Mouse (Mus musculus): Measurements from ENCODE around the gene Scarb1. TPM values are rescaled to one million over a fixed set of nuclear protein-coding genes. Genes with fewer than 3 reads are reported as not detected.
A peak's percentile ranks its signal among the peaks of the same experiment; 100 is the strongest.

The Scarb1 gene
- polyA plus RNA-seq, 1 experiment from 2014 or later: 36.7 TPM

GRCm38 (mm10) chr5:125306372-125306771, 34.5 kb downstream of the Scarb1 start:
- peak; percentile 13 for DNase-seq (ENCODE audit: low spot score)

DNA sequence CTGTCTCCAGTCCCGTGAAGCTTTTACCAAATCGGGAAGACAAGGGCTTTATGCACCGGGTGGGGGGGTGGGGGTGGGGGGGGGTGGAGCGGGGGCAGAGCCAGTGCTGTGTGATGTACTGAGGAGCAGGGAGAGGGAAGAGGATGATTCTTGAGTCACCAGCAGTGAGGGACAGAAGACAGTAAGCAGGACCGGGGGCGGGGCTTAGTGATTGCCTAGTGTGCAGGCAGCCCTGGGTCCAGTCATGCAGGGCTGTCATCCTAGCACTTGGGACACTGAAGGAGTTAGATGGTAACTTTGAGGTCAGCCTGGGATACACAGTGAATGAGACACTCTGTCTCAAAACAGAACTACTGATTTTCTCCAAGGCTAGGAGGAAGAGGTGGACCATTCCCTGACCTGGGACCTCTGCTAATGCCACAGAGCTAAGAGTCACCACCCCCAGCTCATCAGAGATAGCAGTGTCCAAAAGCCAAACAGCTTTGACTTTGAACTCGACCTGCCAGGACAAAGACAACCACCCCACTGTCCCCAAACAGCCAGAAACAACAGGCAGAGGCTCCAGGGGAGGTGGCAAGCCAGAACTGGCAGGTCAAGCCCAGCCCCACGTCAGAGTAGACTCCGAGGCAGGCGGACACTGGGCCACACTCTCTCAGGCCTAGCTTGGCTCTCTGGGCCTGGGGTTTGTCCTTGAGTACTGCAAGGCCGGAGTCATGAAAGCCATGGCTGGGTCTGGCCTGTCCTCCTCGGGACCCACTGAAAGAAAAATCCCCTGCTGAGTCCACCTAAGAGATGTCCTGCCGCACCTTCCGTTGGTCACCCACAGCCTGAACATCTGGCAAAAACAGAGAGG, 35.4 kb downstream of the Scarb1 start:
- DNase-seq (ENCODE audit: low spot score): no peak

DNA sequence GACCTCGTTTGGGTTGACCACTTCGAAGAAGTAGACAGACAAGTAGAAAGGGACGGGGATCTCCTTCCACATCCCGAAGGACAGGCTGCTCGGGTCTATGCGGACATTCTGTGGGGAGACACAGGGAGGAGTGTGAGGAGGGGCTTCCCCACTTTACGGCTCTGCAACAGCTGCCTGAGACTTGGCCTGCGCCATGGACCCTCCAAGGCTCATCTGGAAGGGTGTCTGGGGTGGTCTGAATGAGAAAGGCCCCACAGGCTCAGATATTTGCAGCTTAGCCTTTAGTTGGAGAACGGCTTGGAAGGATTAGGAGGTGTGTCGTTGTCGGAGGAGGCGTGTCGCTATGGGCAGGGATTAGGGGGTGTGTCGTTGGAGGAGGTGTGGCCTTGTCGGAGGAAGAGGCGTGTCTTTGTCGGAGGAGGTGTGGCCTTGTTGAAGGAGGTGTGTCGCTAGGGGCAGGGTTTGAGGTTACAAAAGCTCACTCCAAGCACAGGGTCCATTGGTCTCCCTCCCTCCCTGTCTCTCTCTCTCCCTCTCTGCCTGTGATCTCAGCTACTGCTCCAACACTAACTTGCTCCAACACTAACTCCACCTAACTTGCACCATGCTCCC, 36.5 kb downstream of the Scarb1 start:
- DNase-seq (ENCODE audit: low spot score): no peak

DNA sequence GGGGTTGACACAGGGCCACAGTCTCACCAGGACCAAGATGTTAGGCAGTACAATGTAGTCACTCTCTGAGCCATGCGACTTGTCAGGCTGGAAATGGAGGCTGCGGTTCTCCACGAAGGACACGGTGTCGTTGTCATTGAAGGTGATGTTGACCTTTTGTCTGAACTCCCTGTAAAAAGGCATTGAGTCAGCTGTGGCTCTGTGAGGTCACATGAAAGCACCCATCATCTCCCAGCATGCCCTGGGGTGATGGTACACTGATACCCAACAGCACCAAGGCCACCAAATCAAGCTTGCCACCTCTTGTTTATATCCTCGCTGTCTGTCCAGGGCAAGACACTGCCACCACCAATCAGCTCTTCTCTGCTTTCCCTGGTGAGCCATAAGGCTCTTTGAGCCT, 37.8 kb downstream of the Scarb1 start:
- no peak for DNase-seq (ENCODE audit: low spot score)

- DNase-seq (ENCODE audit: low spot score): no peak
Measured at GRCm38 (mm10) chr5:125298234-125298633, 42.7 kb downstream of the Scarb1 start.

- no peak for DNase-seq (ENCODE audit: low spot score)
Measured at GRCm38 (mm10) chr5:125297171-125297570, 43.7 kb downstream of the Scarb1 start.

DNA sequence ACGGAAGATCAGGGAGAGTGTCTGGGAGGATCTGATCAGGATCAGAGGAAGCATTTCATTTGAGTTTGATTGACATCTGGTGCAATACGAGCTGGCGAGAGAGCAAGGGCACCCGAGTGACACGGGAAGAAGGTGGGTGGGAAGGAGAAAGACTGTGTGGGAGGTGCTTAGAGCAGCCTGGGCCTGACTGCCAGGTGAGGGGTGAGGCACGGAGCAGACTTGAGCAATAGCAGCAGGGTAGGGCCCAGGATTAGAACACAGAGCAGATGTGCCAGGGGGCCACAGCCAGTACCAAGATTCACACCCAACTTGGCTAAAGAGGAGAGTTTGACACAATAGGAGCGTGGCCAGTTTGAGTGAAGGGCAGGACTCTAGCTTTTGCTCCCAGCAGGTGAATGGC, 47.9 kb downstream of the Scarb1 start:
- DNase-seq (ENCODE audit: low spot score): no peak

GRCm38 (mm10) chr5:125291895-125292294, 49.0 kb downstream of the Scarb1 start:
- no peak for DNase-seq (ENCODE audit: low spot score)

DNA sequence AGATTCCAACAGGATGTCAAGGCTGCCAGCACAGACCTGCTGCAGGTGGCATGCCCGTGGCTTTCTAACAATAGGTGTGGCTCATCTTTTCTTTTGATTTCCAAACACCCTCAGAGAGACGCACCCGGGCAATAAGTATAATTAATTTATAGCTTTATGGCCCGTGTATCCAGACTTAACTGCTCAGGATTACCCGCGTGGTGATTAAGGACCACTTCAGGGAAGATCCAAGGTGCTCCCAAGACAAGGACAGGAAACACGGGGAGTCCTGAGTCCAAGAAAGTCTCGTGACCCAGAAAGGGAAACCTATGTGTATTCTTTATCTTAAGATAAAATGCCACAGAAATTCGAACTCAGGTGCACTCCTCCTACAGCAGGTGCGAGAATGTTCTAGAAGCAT, 49.5 kb downstream of the Scarb1 start:
- DNase-seq (ENCODE audit: low spot score): no peak

DNA sequence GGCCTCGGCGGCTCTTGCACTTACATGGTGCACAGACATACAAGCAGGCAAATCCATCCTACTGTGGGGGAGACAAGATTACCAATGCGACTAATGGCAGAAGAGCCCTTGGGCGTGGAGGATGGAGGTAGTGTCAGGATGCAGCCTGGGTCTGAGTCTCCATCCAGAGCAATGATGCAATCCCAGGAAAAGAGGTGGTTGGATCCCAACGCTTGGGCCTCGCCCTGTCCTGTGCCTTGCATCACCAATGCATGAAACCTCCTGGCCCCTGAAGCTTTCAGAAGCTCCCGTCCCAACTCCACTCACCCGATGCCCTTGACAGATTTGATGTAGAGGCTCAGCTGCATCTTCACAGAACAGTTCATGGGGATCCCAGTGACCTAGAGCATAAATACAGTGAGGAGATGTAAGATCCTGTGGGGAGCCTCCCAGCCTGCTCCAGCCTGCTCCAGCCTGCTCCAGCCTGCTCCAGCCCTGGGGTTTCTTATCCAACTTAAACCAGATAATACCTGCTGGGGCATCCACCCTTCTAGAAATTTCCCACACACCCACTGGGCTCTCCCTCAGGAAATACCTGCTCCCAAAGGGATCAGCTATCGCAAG, 53.7 kb downstream of the Scarb1 start:
- no peak for DNase-seq (ENCODE audit: low spot score)

- DNase-seq (ENCODE audit: low spot score): no peak
Measured at GRCm38 (mm10) chr5:125286090-125286489, 54.8 kb downstream of the Scarb1 start.

- DNase-seq (ENCODE audit: low spot score): no peak
Measured at GRCm38 (mm10) chr5:125283748-125284640, 56.9 kb downstream of the Scarb1 start.

DNA sequence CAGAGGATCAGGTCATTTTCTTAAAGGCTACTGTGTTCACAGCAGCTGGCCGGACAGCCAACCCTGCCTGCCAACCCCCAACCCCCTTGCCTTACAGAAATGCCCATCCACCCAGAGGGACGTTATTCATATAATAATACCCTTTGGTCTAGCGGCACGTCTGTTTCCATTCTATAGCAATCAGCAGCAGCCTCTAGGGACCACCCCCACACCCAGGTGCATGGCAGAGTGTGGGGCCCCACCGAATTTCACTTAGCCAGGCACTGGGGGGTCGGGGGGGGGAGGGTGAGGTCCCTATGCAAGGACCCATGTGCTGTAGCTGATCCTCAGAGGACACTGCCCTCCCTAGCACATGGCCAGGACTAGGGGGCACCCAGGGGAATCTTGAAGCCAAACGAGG, 61.7 kb downstream of the Scarb1 start:
- no peak for DNase-seq (ENCODE audit: low spot score)

DNA sequence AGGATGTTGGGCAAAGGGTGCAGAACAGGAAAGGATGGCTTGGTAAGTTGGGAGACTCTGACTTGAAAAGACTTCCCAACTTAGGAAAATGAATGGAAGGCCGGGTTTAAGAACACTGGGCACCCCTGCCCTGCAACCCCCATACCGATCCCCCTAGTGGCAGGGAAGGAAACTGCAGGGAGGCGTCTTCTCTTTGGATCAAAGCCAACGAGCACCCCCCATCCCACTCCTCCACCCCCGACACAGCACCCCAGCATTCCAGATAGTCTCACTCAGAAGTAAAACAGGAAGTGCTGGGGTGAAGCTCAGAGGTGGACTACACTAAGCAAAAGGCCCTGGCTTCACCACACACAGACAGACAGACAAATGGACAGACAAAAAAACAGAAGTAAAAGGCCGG, 62.6 kb downstream of the Scarb1 start:
- peak; percentile 51 for DNase-seq (ENCODE audit: low spot score)

- DNase-seq (ENCODE audit: low spot score): no peak
Measured at GRCm38 (mm10) chr5:125277313-125277712, 63.6 kb downstream of the Scarb1 start.

GRCm38 (mm10) chr5:125276765-125277164, 64.1 kb downstream of the Scarb1 start:
- no peak for DNase-seq (ENCODE audit: low spot score)

DNA sequence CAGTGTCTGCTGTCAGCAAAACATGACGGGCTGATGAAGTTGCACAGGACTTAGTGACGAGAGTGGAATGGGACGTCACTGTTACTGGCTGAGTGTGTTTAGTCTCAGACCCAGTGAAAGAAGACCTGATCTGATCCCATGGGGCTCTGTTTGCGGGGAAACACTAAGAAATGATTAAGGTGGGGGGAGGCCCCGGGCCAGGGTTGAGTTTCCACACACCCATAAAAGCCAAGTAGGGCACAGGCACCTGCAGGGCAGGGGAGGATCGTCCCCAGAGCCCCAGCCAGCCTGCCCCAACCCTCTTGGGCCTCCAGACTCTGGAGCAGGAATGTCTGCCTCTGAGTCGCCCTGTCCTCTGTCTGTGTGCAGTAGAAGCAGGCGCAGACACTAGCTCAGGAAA, 65.6 kb downstream of the Scarb1 start:
- no peak for DNase-seq (ENCODE audit: low spot score)

DNA sequence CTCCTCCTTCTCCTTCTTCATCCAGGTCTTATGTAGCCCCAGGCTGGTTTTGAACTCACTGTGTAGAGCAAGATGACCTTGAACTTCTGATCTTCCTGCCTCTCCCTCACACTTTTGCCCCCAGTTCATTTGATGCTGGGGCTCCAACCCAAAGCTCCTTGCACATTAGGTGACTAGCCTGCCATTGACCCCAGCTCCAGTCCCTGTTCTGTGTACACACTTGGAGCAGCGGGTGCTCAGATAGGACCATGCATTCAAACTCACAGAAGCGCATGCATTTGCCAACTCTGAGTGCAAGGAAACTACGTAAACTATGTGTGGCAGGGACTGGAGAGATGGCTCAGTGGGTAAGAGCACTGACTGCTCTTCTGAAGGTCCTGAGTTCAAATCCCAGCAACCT, 66.1 kb downstream of the Scarb1 start:
- DNase-seq (ENCODE audit: low spot score): no peak

- no peak for DNase-seq (ENCODE audit: low spot score)
Measured at GRCm38 (mm10) chr5:125274182-125274581, 66.7 kb downstream of the Scarb1 start.

DNA sequence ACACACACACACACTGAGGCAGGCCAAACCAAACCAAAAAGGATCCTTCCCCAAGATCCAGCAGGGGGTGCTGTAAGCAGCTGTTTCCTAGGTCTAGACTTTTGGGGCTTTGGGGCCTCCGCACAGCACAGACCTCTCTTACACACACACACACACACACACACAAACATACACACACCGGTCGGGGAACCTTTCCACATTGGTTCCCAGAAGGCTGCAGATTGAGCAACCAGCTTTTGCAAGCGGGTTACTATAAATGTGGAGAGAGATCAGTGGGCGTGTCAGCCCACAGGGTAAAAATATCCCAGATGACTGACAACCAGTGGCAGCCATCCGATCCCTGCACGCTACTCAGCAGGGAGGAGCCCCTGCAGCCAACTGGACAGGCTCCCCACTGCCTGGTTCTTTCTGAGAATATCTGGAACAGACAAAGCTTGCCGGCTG, 67.2 kb downstream of the Scarb1 start:
- peak; percentile 63 for DNase-seq (ENCODE audit: low spot score)

DNA sequence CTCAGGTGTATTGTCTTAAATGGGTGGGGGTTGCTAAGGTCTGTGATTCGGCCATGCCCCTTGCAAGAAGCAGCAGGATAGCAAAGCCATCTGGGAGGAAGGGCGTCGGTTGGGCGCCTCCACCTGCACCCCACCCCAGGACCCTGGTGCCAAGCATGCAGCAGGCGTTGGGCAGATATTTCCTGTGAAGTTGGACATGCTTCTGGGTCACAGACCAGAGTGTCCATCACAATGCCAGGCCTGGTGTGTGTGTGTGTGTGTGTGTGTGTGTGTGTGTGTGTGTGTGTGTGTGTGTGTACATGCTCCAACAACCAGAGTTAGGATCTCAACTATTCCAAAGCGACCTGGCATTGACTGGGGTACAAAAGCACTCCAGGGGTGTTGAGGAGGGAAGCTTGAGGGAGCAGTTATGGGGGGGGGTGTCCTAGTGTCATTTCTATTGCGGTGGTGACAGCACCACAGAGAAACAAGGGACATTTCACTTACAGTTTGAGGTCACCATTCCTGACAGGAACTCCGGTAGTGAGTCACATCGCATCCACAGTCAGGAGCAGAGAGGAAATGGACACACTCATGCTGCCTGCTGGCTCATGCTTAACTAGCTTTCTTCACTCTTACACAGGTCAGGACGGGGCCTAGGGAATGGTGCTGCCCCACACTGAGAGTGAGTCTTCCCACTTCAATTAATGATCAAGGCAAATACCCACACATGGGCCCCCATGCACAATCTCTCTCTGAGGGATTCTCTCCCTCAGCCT, 68.5 kb downstream of the Scarb1 start:
- DNase-seq (ENCODE audit: low spot score): no peak
